Mouse (Mus musculus): ENCODE measurements around the gene Itga10. TPM values are rescaled to one million over a fixed set of nuclear protein-coding genes. Genes with fewer than 3 reads are reported as not detected.
"Not testable (repeated sequence)": the region's sequence is repeated elsewhere in the genome, so short reads cannot be mapped to it uniquely, and the experiment has no call there.

Gene Itga10
- polyA plus RNA-seq, 1 experiment from 2014 or later: 0.71 TPM

DNA sequence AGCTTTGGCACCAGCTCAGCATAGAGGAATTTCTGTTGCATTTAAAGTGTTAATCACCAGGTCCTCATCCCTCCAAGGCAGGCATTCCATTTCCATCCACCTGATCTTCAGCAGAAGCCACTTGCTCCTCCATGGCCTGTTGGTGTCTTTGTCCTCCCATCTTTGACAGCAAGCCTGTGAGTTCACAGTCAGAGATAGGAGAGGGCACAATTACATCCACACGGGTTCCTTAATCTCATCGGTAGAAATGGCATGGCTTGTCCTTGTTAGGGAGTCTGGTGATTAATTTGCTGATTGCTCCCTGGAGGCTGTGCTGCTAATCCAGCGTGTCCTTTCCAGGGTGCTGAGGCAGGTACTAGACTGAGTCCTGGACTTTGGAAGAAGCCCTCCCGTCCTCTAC lies 28.1 kb downstream of the Itga10 start:
- no peak for ATAC-seq (ENCODE audit: low FRiP score)
- 72% methylated on average over 4 of the region's 4 CpGs for WGBS
- Histone ChIP-seq H3K36me3 (no peaks in the 10 kb centered on the region), H3K4me2 (replicated peaks) (no peak overlapping the region), H3K9me3 (replicated peaks) (no peaks in the 10 kb centered on the region), H3K4me3 (no peak overlapping the region), H3K9ac (no peak overlapping the region), H3K4me1 (peaks cover 7% of the 10 kb centered on the region), H3K27me3 (peaks cover 9% of the 10 kb centered on the region), H3K27ac (no peak overlapping the region)

DNA sequence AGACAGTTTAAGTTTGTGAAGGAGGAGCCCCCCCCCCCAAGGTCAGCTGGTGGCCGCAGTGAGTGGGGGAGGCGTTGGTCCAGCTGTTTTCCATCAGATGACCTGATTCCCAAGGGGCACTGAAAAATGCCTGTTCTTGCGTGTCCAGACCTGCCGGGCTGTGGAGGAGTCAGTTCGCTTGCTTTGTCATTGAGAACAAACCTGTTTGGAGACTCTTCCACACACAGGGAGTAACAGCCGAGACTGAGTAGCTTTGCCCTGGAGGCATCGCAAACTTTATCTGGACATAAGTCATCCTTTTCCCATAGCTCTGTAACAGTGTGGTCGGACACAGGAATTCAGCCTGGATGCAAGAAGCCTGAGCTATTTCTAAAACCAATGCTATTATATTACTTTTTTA lies 29.1 kb downstream of the Itga10 start:
- Histone ChIP-seq H3K4me1 (peaks cover 7% of the 10 kb centered on the region), H3K27me3 (peaks cover 11% of the 10 kb centered on the region), H3K4me2 (replicated peaks) (no peak overlapping the region), H3K27ac (no peak overlapping the region), H3K9ac (no peak overlapping the region), H3K4me3 (no peak overlapping the region), H3K36me3 (no peaks in the 10 kb centered on the region), H3K9me3 (replicated peaks) (no peaks in the 10 kb centered on the region)
- no peak for ATAC-seq (ENCODE audit: low FRiP score)
- 51% methylated on average over 8 of the region's 8 CpGs for WGBS

DNA sequence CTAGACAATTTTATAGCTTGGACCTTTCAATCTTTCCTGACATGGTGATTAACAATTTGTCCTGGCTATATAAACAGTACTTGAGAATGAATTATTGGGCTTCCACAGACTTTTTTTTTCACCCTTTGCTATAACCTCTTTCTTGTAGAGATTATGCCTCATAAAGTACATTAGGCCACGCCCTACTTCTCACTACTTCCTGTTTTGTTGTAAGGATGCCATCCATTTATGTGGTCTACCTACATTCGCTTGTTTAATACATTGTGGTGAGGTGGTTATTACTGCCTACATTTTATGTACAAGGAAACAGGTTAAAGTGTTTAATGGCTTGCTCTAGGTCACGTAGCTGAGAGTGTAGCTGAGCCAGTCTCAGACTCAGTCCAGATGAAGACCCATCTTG lies 29.8 kb downstream of the Itga10 start:
- peaks cover 18% of the 10 kb centered on the region for H3K27me3 ChIP-seq
- ATAC-seq (ENCODE audit: low FRiP score): no peak
- no peaks in the 10 kb centered on the region for H3K36me3 ChIP-seq
- H3K27ac ChIP-seq: no peak overlapping the region
- WGBS: 86% methylated on average over 3 of the region's 3 CpGs
- no peak overlapping the region for H3K9ac ChIP-seq
- H3K4me3 ChIP-seq: no peak overlapping the region
- no peak overlapping the region for H3K4me2 ChIP-seq (replicated peaks)
- H3K9me3 ChIP-seq (replicated peaks): no peaks in the 10 kb centered on the region
- peaks cover 6% of the 10 kb centered on the region for H3K4me1 ChIP-seq

DNA sequence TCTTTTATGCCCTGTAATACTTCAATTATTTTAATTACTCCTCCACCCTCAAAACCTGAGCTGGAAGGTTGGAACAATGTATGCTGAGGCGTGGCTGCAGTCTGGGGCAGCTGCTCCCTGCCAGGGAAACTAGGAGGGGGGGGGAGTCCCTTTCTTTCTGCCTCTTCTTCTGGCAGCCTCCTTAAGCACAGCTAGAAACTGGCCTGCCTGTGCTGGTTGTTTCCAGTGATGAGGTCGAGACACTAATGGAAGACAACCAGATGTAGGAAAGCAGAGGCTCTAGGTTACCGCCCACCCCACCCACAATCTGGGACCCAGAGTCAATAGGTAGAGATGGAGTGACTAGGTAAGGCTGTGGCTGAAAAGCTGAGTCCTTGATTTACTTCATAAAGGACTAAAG lies 30.3 kb downstream of the Itga10 start:
- 40% methylated on average over 3 of the region's 3 CpGs for WGBS
- Histone ChIP-seq H3K9me3 (replicated peaks) (no peaks in the 10 kb centered on the region), H3K36me3 (no peaks in the 10 kb centered on the region), H3K4me1 (peaks cover under 1% of the 10 kb centered on the region; the same call in 1 of the 2 replicates), H3K27ac (no peak overlapping the region), H3K4me3 (no peak overlapping the region), H3K9ac (no peak overlapping the region), H3K27me3 (peaks cover 14% of the 10 kb centered on the region), H3K4me2 (replicated peaks) (no peak overlapping the region)
- ATAC-seq (ENCODE audit: low FRiP score): no peak

DNA sequence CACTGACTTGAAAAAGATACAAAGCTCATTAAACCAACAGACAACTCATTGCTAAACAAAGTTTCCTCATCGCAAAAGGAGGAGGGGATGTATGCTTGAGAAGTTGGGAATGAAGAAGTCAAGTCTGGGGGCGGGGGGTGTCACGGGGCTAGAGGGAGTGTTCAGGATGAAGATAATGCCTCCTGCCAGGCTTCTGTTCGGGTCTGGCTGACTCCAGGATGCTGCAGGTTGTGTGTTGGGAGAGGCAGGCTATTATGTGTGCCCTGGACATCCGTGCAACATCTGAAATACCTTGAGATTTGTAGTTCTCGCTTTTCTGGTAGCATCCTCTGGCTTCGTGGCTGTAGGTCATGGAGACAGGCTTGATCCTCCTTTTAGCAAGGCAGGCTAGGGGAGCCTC lies 33.1 kb downstream of the Itga10 start:
- Histone ChIP-seq H3K27ac (no peak overlapping the region), H3K9me3 (replicated peaks) (no peaks in the 10 kb centered on the region), H3K9ac (no peak overlapping the region), H3K27me3 (peaks cover 14% of the 10 kb centered on the region), H3K4me1 (no peaks in the 10 kb centered on the region; the same call in 1 of the 2 replicates), H3K4me3 (no peak overlapping the region), H3K4me2 (replicated peaks) (no peak overlapping the region), H3K36me3 (no peaks in the 10 kb centered on the region)
- ATAC-seq (ENCODE audit: low FRiP score): no peak
- WGBS: 62% methylated on average over 7 of the region's 7 CpGs

DNA sequence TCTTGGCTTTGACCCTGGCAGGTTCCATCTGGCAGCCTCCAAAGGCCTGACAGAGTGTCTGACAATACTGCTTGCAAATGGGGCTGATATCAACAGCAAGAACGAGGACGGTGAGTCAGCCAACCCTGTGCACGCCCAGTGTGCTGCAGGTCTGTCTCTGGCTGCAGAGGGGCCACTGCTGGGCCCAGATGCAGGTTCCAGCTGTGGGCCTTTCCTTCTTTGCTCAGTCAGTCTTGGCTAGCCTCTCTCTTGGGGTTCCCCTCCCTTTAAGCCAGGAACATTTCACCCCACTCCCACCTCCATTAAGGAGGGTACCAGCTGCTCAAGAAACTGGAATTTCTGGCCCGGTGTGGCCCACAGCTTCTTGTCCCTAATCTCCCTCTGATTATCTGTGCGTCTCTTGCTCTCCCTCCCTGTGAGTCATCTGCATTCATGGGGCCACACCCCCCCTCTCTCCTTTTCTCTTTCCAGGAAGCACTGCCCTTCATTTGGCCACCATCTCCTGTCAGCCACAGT lies 33.8 kb downstream of the Itga10 start:
- Histone ChIP-seq H3K36me3 (no peaks in the 10 kb centered on the region), H3K4me2 (replicated peaks) (no peak overlapping the region), H3K27me3 (peaks cover 17% of the 10 kb centered on the region), H3K27ac (no peak overlapping the region), H3K4me1 (peaks cover 2% of the 10 kb centered on the region; the same call in 1 of the 2 replicates), H3K9ac (no peak overlapping the region), H3K4me3 (no peak overlapping the region), H3K9me3 (replicated peaks) (no peaks in the 10 kb centered on the region)
- ATAC-seq (ENCODE audit: low FRiP score): no peak
- 24% methylated on average over 5 of the region's 5 CpGs for whole genome bisulfite sequencing

DNA sequence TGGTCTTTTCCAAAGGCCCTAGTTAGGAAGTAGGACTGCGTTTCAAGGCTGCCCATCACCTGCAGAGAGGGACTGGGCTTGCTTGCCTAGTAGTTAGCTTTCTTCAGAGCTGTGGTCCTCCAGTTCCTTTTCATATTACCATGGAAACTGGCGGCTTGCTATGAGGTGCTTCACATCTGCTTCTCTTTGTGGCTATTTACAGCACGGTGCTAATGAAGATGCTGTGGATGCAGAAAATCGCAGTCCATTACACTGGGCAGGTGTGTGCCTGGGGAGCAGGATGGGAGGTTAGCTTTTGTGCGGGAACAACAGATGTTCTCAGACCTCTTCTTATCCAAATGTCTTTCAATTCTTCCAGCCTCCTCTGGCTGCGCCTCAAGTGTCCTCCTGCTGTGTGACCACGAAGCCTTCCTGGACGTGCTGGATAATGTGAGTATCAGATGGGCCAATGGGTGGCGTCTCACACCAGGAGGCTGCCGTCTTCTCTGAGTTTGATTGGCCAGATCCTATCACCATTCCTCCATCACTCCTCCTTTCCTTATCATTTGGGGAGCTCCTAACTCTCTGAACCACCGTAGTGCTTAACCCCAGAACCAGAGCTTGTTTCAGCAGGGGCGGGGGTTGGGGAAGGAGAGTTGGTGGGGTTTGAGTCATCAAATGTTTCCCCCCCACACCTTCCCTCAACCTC lies 35.0 kb downstream of the Itga10 start:
- no peaks in the 10 kb centered on the region for H3K36me3 ChIP-seq
- 18% methylated on average over 12 of the region's 12 CpGs for WGBS
- no peaks in the 10 kb centered on the region for H3K9me3 ChIP-seq (replicated peaks)
- H3K4me2 ChIP-seq (replicated peaks): no peak overlapping the region
- no peak overlapping the region for H3K4me3 ChIP-seq
- no peak overlapping the region for H3K9ac ChIP-seq
- peaks cover 26% of the 10 kb centered on the region for H3K27me3 ChIP-seq
- H3K4me1 ChIP-seq: 0 out of 2 replicates have a peak, but pooled peaks cover 5% of the 10 kb centered on the region
- H3K27ac ChIP-seq: no peak overlapping the region
- ATAC-seq (ENCODE audit: low FRiP score): no peak

DNA sequence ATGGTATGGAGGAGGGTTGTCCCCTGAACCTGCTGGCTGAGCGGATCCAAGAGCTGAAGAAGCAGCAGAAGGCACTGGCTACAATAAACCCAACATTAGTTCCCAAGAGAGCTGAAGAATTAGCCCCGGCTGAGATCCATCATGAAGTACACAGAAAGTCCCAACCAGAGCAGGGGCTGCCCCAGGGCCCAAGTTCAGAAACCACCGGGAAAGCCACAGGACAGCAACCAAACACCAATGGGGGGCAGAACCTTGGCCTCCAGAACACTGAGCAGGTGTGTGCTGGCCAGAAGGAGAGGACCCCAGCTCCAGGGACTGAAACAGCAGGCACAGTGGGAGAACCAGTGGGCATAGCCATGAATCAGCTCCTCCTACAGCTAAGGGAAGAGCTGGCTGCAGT lies 38.1 kb downstream of the Itga10 start:
- Histone ChIP-seq H3K9me3 (replicated peaks) (no peaks in the 10 kb centered on the region), H3K27ac (no peak overlapping the region), H3K4me1 (0 out of 2 replicates have a peak, but pooled peaks cover 5% of the 10 kb centered on the region), H3K27me3 (peaks cover 26% of the 10 kb centered on the region), H3K4me2 (replicated peaks) (no peak overlapping the region), H3K4me3 (no peak overlapping the region), H3K9ac (no peak overlapping the region), H3K36me3 (no peaks in the 10 kb centered on the region)
- ATAC-seq (ENCODE audit: low FRiP score): no peak
- 83% methylated on average over 3 of the region's 3 CpGs for WGBS

DNA sequence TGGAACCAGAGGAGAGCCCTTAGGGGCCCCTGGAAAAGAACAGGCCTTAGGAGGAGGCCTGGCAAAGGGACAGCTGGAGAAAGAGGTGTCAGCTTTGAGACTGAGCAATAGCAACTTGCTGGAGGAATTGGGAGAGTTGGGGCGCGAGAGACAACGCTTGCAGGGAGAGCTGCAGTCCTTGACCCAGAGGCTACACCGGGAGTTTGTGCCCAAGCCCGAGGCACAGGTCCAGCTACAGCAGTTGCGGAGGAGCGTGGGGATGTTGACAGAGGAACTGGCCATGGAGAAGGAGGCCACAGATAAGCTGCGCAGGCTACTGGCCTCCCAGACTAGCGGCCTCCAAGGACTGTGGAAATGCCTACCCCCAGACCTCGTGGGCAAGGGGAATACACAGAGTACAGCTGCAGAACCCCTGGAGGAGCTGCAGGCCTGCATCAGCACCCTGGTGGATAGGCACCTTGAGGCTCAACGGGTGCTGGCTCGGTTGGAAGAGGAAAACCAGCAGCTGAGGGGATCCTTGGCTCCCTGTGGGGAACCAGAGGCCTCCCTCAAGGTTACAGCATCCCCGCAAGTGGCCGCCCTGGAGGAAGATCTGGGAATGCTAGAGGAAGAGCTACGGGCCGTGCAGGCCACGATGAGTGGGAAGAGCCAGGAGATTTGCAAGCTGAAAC lies 38.9 kb downstream of the Itga10 start:
- H3K9me3 ChIP-seq (replicated peaks): no peaks in the 10 kb centered on the region
- no peak overlapping the region; the same call in 1 of the 2 replicates for H3K4me3 ChIP-seq
- H3K9ac ChIP-seq: 0 out of 2 replicates have a peak overlapping the region, but pooled peaks have one; percentile 1
- ATAC-seq (ENCODE audit: low FRiP score): no peak
- WGBS: 55% methylated on average over 17 of the region's 17 CpGs
- peaks cover 26% of the 10 kb centered on the region for H3K27me3 ChIP-seq
- H3K36me3 ChIP-seq: no peaks in the 10 kb centered on the region
- H3K4me2 ChIP-seq (replicated peaks): peak overlapping the region; percentile 43
- no peak overlapping the region for H3K27ac ChIP-seq
- 0 out of 2 replicates have a peak, but pooled peaks cover 6% of the 10 kb centered on the region for H3K4me1 ChIP-seq

DNA sequence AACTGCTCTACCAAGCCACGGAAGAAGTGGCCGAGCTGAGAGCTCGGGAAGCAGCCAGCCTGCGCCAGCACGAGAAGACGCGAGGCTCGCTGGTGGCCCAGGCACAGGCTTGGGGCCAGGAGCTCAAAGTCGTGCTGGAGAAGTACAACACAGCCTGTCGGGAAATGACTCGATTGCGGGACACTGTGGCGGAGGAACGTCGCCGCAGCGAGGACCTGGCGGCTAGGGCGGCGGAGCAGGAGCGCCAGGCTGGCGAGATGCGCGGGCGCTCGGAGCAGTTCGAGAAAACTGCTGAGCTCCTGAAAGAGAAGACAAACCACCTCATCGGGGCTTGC lies 39.4 kb downstream of the Itga10 start:
- 38% methylated on average over 28 of the region's 28 CpGs for WGBS
- H3K9me3 ChIP-seq (replicated peaks): no peaks in the 10 kb centered on the region
- 0 out of 2 replicates have a peak overlapping the region, but pooled peaks have one; percentile 1 for H3K9ac ChIP-seq
- peaks cover 21% of the 10 kb centered on the region for H3K27me3 ChIP-seq
- peak overlapping the region; percentile 7 for H3K4me3 ChIP-seq
- H3K36me3 ChIP-seq: no peaks in the 10 kb centered on the region
- ATAC-seq (ENCODE audit: low FRiP score): no peak
- H3K27ac ChIP-seq: no peak overlapping the region
- 0 out of 2 replicates have a peak, but pooled peaks cover 10% of the 10 kb centered on the region for H3K4me1 ChIP-seq
- H3K4me2 ChIP-seq (replicated peaks): peak overlapping the region; percentile 43

DNA sequence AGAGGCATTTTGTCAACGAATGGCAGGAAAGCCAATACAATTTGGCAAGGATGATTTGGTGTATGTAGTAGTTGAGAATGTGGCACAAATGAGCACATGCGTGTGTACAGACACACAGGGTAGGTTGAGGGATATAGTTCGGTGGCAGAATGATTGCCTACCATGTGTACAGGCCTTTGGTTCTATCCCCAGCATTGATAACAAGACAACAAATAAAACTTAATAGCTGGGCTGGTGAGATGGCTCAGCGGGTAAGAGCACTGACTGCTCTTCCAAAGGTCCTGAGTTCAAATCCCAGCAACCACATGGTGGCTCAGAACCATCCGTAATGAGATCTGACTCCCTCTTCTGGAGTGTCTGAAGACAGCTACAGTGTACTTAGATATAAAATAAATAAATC lies 40.7 kb downstream of the Itga10 start:
- peaks cover 16% of the 10 kb centered on the region for H3K27me3 ChIP-seq
- H3K4me1 ChIP-seq: 0 out of 2 replicates have a peak, but pooled peaks cover 10% of the 10 kb centered on the region
- H3K4me3 ChIP-seq; ATAC-seq (ENCODE audit: low FRiP score); H3K27ac ChIP-seq; H3K9me3 ChIP-seq (replicated peaks); H3K36me3 ChIP-seq; H3K4me2 ChIP-seq (replicated peaks); H3K9ac ChIP-seq: not testable (repeated sequence)
- WGBS: 95% methylated on average over 5 of the region's 5 CpGs

DNA sequence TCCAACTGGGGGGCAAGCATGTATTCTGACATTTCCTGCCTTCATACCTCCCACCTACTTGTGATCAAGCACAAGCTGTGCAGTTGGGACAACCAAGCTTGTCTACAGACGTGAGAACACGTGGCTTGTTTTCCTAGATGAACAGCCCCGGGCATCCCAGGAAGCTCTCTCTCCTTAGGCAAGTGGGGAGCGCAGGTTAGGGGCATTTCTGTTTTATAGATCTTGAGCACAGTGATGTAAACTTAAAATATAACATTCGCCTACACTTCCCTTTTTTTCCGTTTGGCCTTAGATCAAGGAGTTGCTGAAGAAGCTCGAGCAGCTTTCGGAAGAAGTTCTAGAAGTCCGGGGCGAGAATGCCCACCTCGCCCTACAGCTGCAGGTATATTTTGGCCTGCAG lies 43.5 kb downstream of the Itga10 start:
- ATAC-seq (ENCODE audit: low FRiP score): no peak
- Histone ChIP-seq H3K4me1 (peaks cover 13% of the 10 kb centered on the region; the same call in 1 of the 2 replicates), H3K4me3 (no peak overlapping the region), H3K27me3 (peaks cover 12% of the 10 kb centered on the region), H3K9me3 (replicated peaks) (no peaks in the 10 kb centered on the region), H3K4me2 (replicated peaks) (no peak overlapping the region), H3K36me3 (no peaks in the 10 kb centered on the region), H3K27ac (no peak overlapping the region), H3K9ac (no peak overlapping the region)
- 89% methylated on average over 11 of the region's 11 CpGs for WGBS

All from hindbrain, embryonic 12.5 days (tissue).